Mouse (Mus musculus) left cerebral cortex, adult 2 months (tissue): ENCODE results near the gene S100a6. TPM values are rescaled to one million over a fixed set of nuclear protein-coding genes. Genes with fewer than 3 reads are reported as not detected.

ENCODE experiments used
- DNase-seq, 2 experiments: peaks; one replicate each; pipeline ENCODE4 v3.0.0; 2021 to 2022; ENCODE audit warnings: low spot score in 2 of 2, mixed read lengths in 1 of 2; ENCODE audit errors: extremely low spot score in 1 of 2
- H3K27ac ChIP-seq: fragments of 200-600 bp; 2 replicates; pipeline ENCODE4 v1.8.1; 2022
- H3K4me3 ChIP-seq: fragments of 200-600 bp; 2 replicates; pipeline ENCODE4 v1.8.1; 2022
- CTCF ChIP-seq: fragments of 200-600 bp; IDR thresholded peaks from 2 replicates; pipeline ENCODE4 v1.8.1; 2022; ENCODE audit warnings: antibody characterized with exemption, mild to moderate bottlenecking, moderate library complexity
- intact Hi-C: fragments of 180-260 bp; cut with DNase I; formaldehyde crosslinking; loops from one replicate; pipeline ENCODE4 v1.15.1; 2025
- long read RNA-seq, 2 experiments: library from polyadenylated mRNA; stranded (forward); transcript quantifications; one replicate each; pipeline ENCODE4 v2.0.0; 2021; ENCODE audit warnings: borderline mapping rate in 2 of 2
- total RNA-seq, 2 experiments: library from RNA; stranded (reverse); gene quantifications; 2 replicates each; pipeline ENCODE4 v1.2.3; 2021

S100a6 gene
- total RNA-seq, result 10 to 100 TPM; 28.8 to 31.0 TPM
- long read RNA-seq, experiment 1, transcript S100a6-201 (3 exons, 731 nt), result major isoform, 7 of 7 reads
- long read RNA-seq, experiment 1, partial matches to known transcripts, result 0 of 7 reads
- long read RNA-seq, experiment 1, other reads (novel, unspliced or antisense), result 0 of 7 reads
- long read RNA-seq, experiment 2, transcript S100a6-201 (3 exons, 731 nt), result major isoform, 9 of 10 reads
- long read RNA-seq, experiment 2, partial matches to known transcripts, result 0 of 10 reads
- long read RNA-seq, experiment 2, other reads (novel, unspliced or antisense), result 1 of 10 reads

GRCm38 (mm10) chr3:90612728-90613291, at the start of gene S100a6:
Gene S100a6 (plus strand): TSS chr3:90612882.
- peak within 1 kb of the TSS; percentile 47 for H3K27ac ChIP-seq
- intact Hi-C loops, result loop anchor here (1.0 kb wide), 1 partner anchor 26 kb away; no protein-coding TSS in a partner anchor
- TF ChIP-seq CTCF, result peak; percentile 63
- H3K4me3 ChIP-seq, result peak within 1 kb of the TSS; percentile 48
- DNase-seq, result peak in 1 of 2 experiments; percentile 41

- H3K27ac ChIP-seq, result no peak overlapping the region
- no peak overlapping the region for H3K4me3 ChIP-seq
- no peak for DNase-seq
- intact Hi-C loops, result no loop called here
- TF ChIP-seq CTCF, result no peak
Measured at GRCm38 (mm10) chr3:90574691-90575090, 38.0 kb upstream of the S100a6 start.

- intact Hi-C loops, result no loop called here
- TF ChIP-seq CTCF, result no peak
Measured at GRCm38 (mm10) chr3:90575320-90575719, 37.4 kb upstream of the S100a6 start.

GRCm38 (mm10) chr3:90576351-90577001, 36.2 kb upstream of the S100a6 start:
- H3K4me3 ChIP-seq, result no peak overlapping the region
- DNase-seq, result no peak
- intact Hi-C loops, result no loop called here
- no peak overlapping the region for H3K27ac ChIP-seq
- no peak for TF ChIP-seq CTCF

More at GRCm38 (mm10) chr3:90575320-90575719, 37.4 kb upstream of the S100a6 start:
- DNase-seq, result no peak
- H3K4me3 ChIP-seq, result no peak overlapping the region
- H3K27ac ChIP-seq, result no peak overlapping the region

GRCm38 (mm10) chr3:90579433-90579832, 33.2 kb upstream of the S100a6 start:
- Histone ChIP-seq H3K4me3 (no peak overlapping the region), H3K27ac (no peak overlapping the region)
- no peak for TF ChIP-seq CTCF
- intact Hi-C loops, result no loop called here
- no peak for DNase-seq

GRCm38 (mm10) chr3:90581141-90581540, 31.5 kb upstream of the S100a6 start:
- intact Hi-C loops, result loop anchor here (2.0 kb wide), 1 partner anchor 58 kb away; no protein-coding TSS in a partner anchor
- Histone ChIP-seq H3K4me3 (no peak overlapping the region), H3K27ac (no peak overlapping the region)
- DNase-seq, result no peak
- no peak for TF ChIP-seq CTCF

- H3K4me3 ChIP-seq, result no peak overlapping the region
- TF ChIP-seq CTCF, result peak; percentile 41
Measured at GRCm38 (mm10) chr3:90582156-90582555, 30.5 kb upstream of the S100a6 start.

GRCm38 (mm10) chr3:90582556-90582955, 30.1 kb upstream of the S100a6 start:
- H3K4me3 ChIP-seq, result no peak overlapping the region
- TF ChIP-seq CTCF, result no peak
- intact Hi-C loops, result no loop called here
- DNase-seq, result no peak
- no peak overlapping the region for H3K27ac ChIP-seq

More at GRCm38 (mm10) chr3:90582156-90582555, 30.5 kb upstream of the S100a6 start:
- no peak for DNase-seq
- intact Hi-C loops, result no loop called here
- H3K27ac ChIP-seq, result no peak overlapping the region

- intact Hi-C loops, result loop anchor here (2.0 kb wide), 1 partner anchor 75 kb away; the partner anchor contains the start of gene Chtop
- DNase-seq, result no peak
- Histone ChIP-seq H3K4me3 (no peak overlapping the region), H3K27ac (no peak overlapping the region; the same call in 1 of the 2 replicates)
- TF ChIP-seq CTCF, result no peak; the same call in 1 of the 2 replicates
Measured at GRCm38 (mm10) chr3:90583893-90584292, 28.8 kb upstream of the S100a6 start.

GRCm38 (mm10) chr3:90585595-90585994, 27.1 kb upstream of the S100a6 start:
- peak; percentile 70 to 77 for DNase-seq
- Histone ChIP-seq H3K4me3 (no peak overlapping the region), H3K27ac (peak overlapping the region; percentile 77; the same call in 1 of the 2 replicates)
- intact Hi-C loops, result loop anchor here (1.0 to 2.0 kb wide), 2 partner anchors 65 to 77 kb away; partner anchors contain the start of gene Chtop
- TF ChIP-seq CTCF, result peak; percentile 85

- intact Hi-C loops, result loop anchor here (1.0 to 2.0 kb wide), 2 partner anchors 19 to 29 kb away; no protein-coding TSS in a partner anchor
- no peak overlapping the region for H3K4me3 ChIP-seq
- DNase-seq, result no peak
- no peak for TF ChIP-seq CTCF
- peak overlapping the region; percentile 77 for H3K27ac ChIP-seq
Measured at GRCm38 (mm10) chr3:90586016-90586643, 26.6 kb upstream of the S100a6 start.
